Mouse (Mus musculus) cortical plate, adult 2 months (tissue): ENCODE results near the gene Akna. TPM values are rescaled to one million over a fixed set of nuclear protein-coding genes. Genes with fewer than 3 reads are reported as not detected.

Experiments used
- H3K27ac ChIP-seq: fragments of 200-500 bp; 2 replicates; pipeline ENCODE4 v1.5.1; 2012; ENCODE audit warnings: low read length, control low read depth, inconsistent platforms; ENCODE audit not compliant: insufficient read depth
- H3K4me1 ChIP-seq: fragments of 200-500 bp; 2 replicates; pipeline ENCODE4 v1.6.1; 2011; ENCODE audit warnings: low read length; ENCODE audit not compliant: control insufficient read depth, insufficient read depth
- H3K4me3 ChIP-seq: fragments of 200-500 bp; 2 replicates; pipeline ENCODE4 v1.5.1; 2011; ENCODE audit warnings: mild to moderate bottlenecking, low read length, control low read depth; ENCODE audit not compliant: insufficient read depth
- CTCF ChIP-seq: fragments of 200-500 bp; IDR thresholded peaks from 2 replicates; pipeline ENCODE4 v1.5.1; 2011; ENCODE audit warnings: mild to moderate bottlenecking, control low read depth, low read length; ENCODE audit not compliant: insufficient read depth; ENCODE audit errors: extremely low read depth
- POLR2A ChIP-seq: fragments of 200-500 bp; IDR thresholded peaks from 2 replicates; pipeline ENCODE4 v1.6.1; 2011; ENCODE audit warnings: mild to moderate bottlenecking, low read length, control low read depth; ENCODE audit not compliant: insufficient read depth; ENCODE audit errors: extremely low read depth
- polyA plus RNA-seq: library from polyadenylated mRNA; depleted of rRNA; stranded (reverse); fragments of >200 nt; gene quantifications from 2 replicates; pipeline ENCODE4 v1.2.3, GENCODE M21; 2012

Akna gene
- polyA plus RNA-seq, 1 experiment, result 1.8 TPM

- Histone ChIP-seq H3K4me1 (no peaks in the 10 kb centered on the region), H3K27ac (no peak overlapping the region), H3K4me3 (no peak overlapping the region)
- no peak for TF ChIP-seq CTCF
- TF ChIP-seq POLR2A, result no peak
Measured at GRCm38 (mm10) chr4:63431098-63431497, 27.9 kb upstream of the Akna start.

- Histone ChIP-seq H3K4me1 (no peaks in the 10 kb centered on the region), H3K27ac (no peak overlapping the region), H3K4me3 (no peak overlapping the region)
- TF ChIP-seq POLR2A (no peak), CTCF (no peak)
Measured at GRCm38 (mm10) chr4:63430357-63430756, 27.2 kb upstream of the Akna start.

DNA sequence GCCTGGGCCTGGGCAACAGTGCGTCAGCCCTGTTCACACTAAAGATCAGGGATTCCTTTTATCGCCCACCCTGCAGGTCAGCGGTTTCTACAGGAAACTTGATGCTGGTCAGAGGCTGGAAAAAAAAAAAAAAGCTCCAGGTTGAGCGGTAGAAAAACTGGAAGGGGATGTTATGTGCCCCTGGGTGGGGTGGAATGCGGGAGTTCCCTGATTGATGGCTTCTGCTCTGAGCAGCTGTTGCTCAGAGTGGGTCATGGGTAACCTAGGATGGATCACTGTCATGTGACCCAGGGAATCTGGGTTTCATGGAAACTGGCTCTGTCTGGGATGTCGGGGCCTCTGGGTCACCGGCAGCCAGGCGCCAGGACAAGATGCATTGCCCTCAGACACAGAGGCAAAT lies 23.2 kb upstream of the Akna start:
- TF ChIP-seq POLR2A (no peak), CTCF (no peak)
- Histone ChIP-seq H3K27ac (no peak overlapping the region), H3K4me3 (no peak overlapping the region), H3K4me1 (no peaks in the 10 kb centered on the region)

- TF ChIP-seq POLR2A, result no peak
- no peak for TF ChIP-seq CTCF
- no peak overlapping the region for H3K27ac ChIP-seq
- no peak overlapping the region for H3K4me3 ChIP-seq
- no peaks in the 10 kb centered on the region for H3K4me1 ChIP-seq
Measured at GRCm38 (mm10) chr4:63423811-63424210, 20.7 kb upstream of the Akna start.

DNA sequence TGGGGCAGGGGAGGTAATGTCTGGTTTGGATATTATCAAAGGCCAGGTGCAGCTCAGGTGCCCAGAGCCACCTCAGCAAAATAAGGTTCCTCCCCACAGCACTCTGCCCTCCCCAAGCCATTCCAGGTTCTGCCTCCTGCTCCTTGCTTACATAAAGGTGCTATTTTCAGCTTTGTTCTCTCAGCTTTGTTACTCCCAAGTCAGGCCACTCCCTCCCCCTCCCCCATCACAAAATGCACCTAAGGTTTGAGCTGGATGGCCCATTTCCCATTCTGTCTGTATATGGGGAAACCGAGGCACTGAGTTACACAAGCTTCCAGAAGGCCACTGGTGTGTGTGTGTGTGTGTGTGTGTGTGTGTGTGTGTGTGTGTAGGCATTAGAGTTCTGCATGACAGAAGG lies 20.1 kb upstream of the Akna start:
- no peak for TF ChIP-seq CTCF
- TF ChIP-seq POLR2A, result no peak
- Histone ChIP-seq H3K4me1 (no peaks in the 10 kb centered on the region), H3K4me3 (no peak overlapping the region), H3K27ac (no peak overlapping the region)

GRCm38 (mm10) chr4:63420143-63420920 lies 17.2 kb upstream of the Akna start:
- no peak overlapping the region for H3K27ac ChIP-seq
- no peak overlapping the region for H3K4me3 ChIP-seq
- H3K4me1 ChIP-seq, result no peaks in the 10 kb centered on the region
- TF ChIP-seq CTCF, result no peak
- no peak for TF ChIP-seq POLR2A

GRCm38 (mm10) chr4:63418270-63418669 lies 15.1 kb upstream of the Akna start:
- TF ChIP-seq CTCF (no peak), POLR2A (no peak)
- H3K4me1 ChIP-seq, result no peaks in the 10 kb centered on the region
- no peak overlapping the region for H3K27ac ChIP-seq
- H3K4me3 ChIP-seq, result no peak overlapping the region

DNA sequence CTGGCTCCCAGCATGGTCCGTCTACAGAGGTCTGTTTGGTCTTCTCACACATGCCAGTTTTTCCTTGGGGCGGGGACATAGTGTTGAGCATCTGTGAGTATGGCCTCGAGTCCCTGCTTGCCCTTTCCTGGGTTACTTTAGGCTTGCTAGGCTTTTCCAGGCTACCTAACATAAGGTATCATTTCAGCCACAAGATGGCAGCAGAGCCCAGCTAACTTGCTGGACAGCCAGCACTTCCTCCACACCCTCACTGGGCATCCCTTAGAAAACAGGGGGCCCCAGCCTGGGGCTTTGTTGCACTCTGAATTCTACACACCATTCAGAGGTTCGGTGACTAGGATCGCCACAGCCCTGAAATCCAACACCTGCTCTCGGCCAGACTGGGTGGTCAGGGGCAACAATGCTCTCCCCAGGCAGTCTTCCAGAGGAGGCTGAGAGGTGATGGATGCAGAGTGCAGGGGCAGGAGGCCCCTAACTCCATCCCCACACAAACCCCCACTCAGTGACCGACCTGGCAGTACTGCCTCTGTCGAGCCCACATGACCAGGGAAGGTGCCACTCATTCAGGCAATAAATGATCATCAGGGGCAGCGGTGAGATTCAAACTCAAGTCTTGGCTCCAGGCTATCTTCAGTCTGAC lies 14.3 kb upstream of the Akna start:
- Histone ChIP-seq H3K4me1 (no peaks in the 10 kb centered on the region), H3K27ac (no peak overlapping the region), H3K4me3 (no peak overlapping the region)
- TF ChIP-seq POLR2A (no peak), CTCF (peak; percentile 77)

GRCm38 (mm10) chr4:63414951-63415350 lies 11.8 kb upstream of the Akna start:
- Histone ChIP-seq H3K4me1 (no peaks in the 10 kb centered on the region), H3K27ac (no peak overlapping the region)
- TF ChIP-seq CTCF, result no peak
- TF ChIP-seq POLR2A, result no peak

GRCm38 (mm10) chr4:63411222-63411621 lies 8.1 kb upstream of the Akna start:
- Histone ChIP-seq H3K4me1 (no peaks in the 10 kb centered on the region), H3K27ac (no peak overlapping the region), H3K4me3 (no peak overlapping the region)
- no peak for TF ChIP-seq CTCF
- TF ChIP-seq POLR2A, result no peak

More at GRCm38 (mm10) chr4:63414951-63415350, 11.8 kb upstream of the Akna start:
- H3K4me3 ChIP-seq, result no peak overlapping the region
